Mouse (Mus musculus) frontal cortex, postnatal 14 days (tissue): ENCODE data around the gene Anks6.
"Not testable (repeated sequence)": the region's sequence is repeated elsewhere in the genome, so short reads cannot be mapped to it uniquely, and the experiment has no call there.

Experiments
- DNase-seq, 2 experiments: peaks; one replicate each; pipeline ENCODE4 v3.0.0; 2022; ENCODE audit warnings: low spot score in 2 of 2

The Anks6 gene

DNA sequence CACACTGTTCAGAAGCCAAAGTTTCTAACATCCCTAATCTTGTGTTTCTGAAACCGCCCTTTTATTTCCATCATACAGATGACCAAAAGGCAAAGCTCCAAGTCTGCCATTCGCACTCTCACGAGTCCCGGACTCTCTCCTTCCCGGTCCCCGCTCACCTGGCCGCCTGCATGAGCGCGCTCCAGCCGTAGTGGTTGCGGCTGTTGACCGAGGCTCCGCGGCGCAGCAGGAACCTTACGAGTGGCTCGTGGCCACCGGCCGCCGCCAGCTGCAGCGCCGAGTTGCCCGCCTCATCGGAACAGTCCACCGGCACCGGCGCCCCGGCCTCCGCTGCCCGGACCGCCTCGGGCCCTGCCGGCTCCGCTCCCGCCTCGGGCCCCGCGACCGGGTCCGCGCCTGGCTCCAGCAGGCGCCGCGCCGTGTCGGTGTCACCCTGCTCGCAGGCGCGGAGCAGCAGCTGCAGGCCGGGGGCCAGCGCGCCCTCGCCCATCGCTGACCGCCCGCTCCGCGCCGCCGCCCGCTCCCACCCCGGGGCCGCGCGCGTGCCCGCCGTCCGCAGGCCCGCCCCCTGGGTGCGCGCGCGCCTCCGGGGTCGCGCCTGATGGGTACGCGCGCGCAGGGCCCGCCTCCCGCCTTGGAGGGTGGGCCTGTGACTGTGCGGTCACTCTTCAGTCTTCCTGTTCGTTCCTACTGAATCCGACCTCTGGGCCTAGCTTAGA is at the start of gene Anks6:
TSS of gene Anks6 (minus strand) at position 637 of the 719 bp plus-strand sequence.
- DNase-seq = peak in 1 of 2 experiments; percentile 71

DNA sequence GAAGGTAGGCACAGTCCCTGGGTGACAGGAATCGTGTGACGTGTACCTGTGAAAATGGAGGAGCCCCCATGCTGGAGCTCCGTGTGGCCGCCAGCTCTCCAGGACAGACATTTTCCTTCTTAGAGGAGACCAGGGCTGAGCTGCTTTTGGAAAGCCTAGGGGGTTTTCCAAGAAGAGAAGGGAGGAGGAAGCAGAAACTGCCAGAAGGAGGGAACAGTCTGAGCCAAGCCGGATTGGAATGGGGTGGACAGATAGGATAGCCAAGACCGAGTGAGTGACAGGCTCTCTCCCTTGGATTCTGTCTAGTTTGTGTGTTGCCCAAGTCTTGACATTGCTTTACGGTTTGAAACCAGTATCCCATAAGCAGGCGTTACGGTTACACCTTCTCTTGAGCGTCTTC is 46.3 kb upstream of the Anks6 start:
- no peak for DNase-seq

DNA sequence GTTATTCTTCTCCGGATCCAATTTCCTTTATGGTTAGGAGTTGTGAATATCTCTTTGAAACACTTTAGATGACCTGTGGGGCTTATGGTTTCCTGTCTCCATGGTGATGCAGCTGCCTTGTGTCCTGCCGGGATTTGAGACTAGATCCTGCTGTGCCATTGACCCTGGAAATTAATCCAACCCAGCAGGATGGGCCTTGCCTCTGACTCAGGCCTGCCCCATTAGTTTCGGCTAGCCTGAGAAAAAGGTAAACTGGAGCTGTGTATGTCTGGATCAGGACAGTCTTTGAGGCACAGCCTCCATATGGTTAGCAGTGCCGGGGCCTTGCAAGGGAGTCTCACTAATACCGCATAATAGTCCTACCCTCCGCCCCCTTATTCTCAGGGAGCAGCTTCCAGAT is 36.4 kb upstream of the Anks6 start:
- no peak for DNase-seq

DNA sequence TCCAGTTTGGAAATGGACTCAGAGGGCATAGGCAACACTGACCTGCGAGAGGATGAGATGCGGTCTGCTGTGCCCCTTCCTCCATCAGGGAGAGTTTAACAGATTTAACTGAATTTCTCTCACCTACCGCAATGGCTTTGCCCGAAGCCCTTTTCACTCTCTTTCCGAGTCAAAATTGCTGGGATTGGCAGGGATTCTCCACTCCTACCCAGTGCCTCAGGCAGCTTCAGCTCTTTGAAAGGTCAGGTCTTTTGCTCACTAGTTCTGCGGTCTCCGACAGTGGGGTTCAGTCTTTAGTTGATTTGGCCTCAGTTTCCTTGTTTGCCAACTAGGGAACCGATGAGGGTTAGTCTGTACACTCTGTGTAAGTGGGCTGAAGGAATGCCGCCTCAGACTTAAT is 35.9 kb upstream of the Anks6 start:
- no peak for DNase-seq

GRCm38 (mm10) chr4:47092387-47093021 is 35.3 kb upstream of the Anks6 start:
- DNase-seq = no peak

DNA sequence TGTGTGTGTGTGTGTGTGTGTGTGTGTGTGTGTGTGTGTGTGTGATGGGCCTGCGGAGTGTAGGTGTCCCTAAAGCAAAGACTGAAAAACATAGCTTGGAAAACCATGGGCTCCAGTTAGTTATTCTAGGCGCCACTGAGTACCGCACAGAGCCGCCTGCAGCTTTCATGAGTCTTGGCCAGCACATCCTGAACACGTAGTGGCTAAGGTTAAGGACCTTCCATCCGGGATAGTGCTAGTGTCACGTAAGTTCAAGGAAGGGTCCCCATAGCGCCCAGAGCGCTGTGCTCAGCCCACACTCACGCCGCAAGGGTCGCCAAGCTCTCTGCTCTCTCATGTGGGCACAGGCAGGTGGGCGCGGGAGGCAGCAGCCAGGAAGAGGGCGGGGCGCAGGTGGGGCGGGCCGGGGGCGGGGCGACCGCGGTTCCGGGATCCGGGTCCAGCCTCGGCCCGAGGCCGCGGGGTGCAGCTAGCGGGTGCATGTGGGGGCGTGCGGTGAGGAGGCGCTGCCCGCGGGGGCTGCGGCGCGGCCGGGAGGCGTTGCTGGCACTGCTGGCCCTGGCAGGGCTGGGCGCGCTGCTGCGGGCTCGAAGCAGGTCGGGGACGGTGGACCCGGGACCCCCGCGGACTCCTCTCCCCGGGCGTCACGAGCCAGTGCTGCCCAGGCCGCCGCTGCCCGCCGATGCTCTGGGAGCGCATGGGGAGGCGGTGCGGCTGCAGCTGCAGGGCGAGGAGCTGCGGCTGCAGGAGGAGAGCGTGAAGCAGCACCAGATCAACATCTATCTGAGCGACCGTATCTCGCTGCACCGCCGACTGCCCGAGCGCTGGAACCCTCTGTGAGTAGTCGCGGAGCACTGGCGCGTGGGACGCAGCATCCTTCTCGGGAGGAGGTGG is 34.5 kb upstream of the Anks6 start, which contains the start of gene Galnt12:
TSS of gene Galnt12 (plus strand) at position 417 of the 894 bp plus-strand sequence.
- no peak for DNase-seq

- DNase-seq = no peak
Observed at GRCm38 (mm10) chr4:47088671-47089070, 31.4 kb upstream of the Anks6 start.

DNA sequence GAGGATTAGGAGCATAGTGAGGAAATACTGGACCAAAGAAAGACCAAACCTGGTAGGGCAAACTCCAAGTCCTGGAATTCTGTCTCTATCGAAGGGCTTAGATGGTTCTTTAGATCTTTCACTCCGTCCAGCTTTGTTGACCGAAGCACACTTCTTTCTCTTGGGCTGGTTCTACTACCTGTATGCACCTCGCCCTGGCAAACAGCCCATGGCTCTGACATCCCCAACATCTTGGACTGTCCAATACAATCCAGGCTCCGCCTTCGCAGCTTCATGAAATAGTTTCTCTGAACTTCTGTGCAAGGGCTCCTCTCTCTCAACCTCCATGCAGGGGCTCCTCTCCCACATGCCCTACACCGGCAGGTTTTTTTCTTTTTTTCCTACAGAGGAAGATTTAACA is 26.6 kb upstream of the Anks6 start:
- no peak for DNase-seq

DNA sequence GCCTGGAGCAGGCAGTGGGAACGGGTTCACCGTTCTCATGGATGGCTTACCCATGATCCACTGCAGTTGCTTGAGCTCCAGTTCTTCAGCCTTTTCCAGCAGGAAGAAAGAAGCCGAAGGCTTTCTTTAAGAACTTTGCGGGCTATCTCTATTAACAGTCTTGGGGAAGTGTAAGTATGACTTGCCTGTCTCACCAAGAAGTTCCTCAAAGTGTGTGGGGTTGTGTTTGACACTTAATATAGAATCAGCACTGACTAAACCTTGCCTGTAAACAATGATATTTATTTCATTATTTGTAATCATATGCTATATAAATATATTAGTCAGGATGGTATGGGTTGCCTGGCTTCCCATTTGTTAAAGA is 23.4 kb upstream of the Anks6 start:
- DNase-seq = no peak

GRCm38 (mm10) chr4:47079997-47080646 is 22.9 kb upstream of the Anks6 start:
- DNase-seq = no peak

GRCm38 (mm10) chr4:47075054-47075453 is 17.8 kb upstream of the Anks6 start:
- no peak for DNase-seq

DNA sequence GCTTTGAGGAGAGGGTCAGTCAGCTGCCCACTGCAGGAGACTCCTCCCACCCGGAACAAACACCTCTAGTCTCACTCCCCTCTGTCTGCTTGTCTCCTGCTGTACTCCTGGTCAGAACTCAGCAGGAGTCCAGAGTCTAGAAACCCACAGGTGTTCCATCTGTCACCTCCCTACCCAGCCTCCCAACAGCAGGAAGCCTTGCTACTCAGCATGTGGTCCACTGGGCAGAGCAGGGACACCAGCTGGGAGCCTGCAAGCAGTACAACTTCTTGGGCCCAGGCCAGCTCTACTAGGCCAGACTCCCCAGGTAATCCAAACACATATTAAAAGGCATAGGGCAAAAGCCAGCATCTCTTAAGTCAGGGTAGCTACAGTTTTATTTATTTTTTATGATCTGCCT is 3.7 kb upstream of the Anks6 start:
- DNase-seq = no peak

- DNase-seq = no peak
Observed at GRCm38 (mm10) chr4:47057510-47058325, 491 bp upstream of the Anks6 start.

GRCm38 (mm10) chr4:47055570-47056080 is 1.6 kb downstream of the Anks6 start:
- DNase-seq = no peak

- DNase-seq = not testable (repeated sequence)
Observed at GRCm38 (mm10) chr4:47055170-47055569, 2.1 kb downstream of the Anks6 start.

GRCm38 (mm10) chr4:47051905-47052304 is 5.3 kb downstream of the Anks6 start:
- DNase-seq = no peak

DNA sequence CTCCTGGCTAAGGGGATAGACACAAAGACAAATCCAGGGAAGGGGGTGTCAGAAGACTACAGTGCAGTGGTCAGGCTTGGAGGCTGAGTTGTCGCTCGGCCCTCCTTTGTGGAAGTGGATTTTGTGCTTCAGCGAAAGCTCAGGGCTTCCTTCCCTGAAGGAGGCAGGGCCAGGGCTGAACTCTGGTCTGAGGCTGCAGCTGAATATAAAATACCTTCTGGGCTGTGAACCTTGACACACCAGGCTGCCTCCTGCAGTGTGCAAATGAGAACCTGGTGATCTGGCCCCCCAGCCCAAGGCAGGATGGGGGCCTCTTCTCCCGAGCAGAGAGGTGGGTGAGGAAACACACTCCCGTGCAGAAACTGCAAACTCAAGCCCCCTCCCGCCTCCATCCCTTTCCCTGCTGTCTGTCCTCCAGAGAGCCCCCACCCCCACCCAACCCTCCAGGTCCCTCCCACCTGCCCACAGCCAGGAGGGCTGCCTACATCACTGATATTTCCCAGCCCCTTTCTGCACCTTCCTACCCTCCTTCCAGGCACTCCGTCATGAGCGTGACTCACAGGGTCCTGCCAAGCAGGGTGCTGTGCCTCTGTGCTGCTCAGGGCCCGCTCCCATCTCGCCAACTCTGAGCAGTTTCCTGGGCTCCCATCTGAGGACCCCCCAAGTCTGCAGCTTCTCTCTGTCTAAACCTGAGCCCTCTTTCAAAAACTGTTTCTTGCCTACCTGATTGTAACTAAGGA is 6.4 kb downstream of the Anks6 start:
- DNase-seq = no peak

DNA sequence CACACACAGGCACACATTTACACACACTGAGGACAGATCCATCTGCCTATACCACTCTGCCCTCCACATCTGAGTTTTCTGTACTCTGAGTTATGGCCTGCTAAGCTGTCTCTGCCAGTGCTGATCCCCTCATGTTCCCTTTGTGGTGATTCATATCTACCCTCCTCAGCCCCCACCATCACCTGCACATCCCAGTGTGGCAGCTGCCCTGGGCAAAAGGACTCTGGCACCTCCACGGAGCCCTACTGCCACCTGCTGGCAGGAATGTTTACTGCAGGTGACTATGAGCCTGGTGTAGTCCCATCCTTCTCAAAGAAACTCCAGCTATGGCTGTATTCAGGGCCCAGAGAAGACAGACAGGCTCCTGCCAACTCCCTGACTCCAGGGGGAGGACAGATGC is 7.1 kb downstream of the Anks6 start:
- DNase-seq = peak; percentile 76 to 89

DNA sequence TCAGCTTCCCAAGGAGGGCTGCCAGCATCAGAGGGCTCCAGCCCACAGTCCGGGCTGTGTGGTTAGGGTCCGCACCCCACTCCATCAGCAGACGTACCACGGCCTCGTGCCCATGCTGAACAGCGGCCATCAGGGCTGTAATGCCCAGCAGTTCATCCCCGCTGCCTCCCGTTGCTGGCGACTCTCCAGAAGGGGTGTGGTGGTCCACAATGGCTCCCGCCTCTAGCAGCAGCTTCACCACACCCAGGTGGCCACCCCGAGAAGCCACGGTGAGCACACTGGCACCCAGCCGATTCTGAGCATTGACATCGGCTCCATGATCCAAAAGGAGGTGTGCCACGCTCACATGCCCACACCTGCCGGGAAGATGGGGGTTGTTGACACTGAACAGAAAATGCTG is 8.0 kb downstream of the Anks6 start:
- DNase-seq = no peak

DNA sequence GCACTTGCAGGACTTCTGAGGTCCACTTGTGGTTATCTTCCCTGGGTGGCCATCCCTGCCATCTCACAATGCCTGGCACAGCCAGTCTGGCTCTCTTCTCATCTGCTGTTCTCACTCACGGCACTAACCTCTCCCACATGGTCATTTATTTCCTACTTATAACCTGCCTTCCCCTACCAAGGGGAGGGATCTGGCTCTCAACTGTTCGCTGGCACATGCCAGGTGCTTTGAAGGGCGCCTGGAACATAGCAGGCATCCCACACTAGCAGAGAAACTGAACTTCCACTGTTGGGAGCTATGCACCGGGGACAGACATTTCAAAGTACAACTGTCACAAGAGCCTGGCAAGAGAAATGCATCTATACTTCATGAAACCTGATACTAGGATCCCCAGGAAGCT is 9.5 kb downstream of the Anks6 start:
- DNase-seq = no peak
